Mouse (Mus musculus) thymus, postnatal 0 days (tissue): ENCODE measurements around the gene Ehd1. TPM values are rescaled to one million over a fixed set of nuclear protein-coding genes. Genes with fewer than 3 reads are reported as not detected.
"Not testable (repeated sequence)": the region's sequence is repeated elsewhere in the genome, so short reads cannot be mapped to it uniquely, and the experiment has no call there.

Source experiments
- DNase-seq: peaks from one replicate; pipeline ENCODE4 v3.0.0-alpha.2; 2015; ENCODE audit warnings: low spot score
- polyA plus RNA-seq: library from polyadenylated mRNA; unstranded; fragments of >200 nt; fragmentation: Nextera tagmentation; extraction: Ambion mirVana; gene quantifications from 2 replicates; pipeline ENCODE4 v1.2.1, GENCODE M21; 2015

Ehd1 gene
- polyA plus RNA-seq, 1 experiment from 2014 or later: 29.5 TPM

DNA sequence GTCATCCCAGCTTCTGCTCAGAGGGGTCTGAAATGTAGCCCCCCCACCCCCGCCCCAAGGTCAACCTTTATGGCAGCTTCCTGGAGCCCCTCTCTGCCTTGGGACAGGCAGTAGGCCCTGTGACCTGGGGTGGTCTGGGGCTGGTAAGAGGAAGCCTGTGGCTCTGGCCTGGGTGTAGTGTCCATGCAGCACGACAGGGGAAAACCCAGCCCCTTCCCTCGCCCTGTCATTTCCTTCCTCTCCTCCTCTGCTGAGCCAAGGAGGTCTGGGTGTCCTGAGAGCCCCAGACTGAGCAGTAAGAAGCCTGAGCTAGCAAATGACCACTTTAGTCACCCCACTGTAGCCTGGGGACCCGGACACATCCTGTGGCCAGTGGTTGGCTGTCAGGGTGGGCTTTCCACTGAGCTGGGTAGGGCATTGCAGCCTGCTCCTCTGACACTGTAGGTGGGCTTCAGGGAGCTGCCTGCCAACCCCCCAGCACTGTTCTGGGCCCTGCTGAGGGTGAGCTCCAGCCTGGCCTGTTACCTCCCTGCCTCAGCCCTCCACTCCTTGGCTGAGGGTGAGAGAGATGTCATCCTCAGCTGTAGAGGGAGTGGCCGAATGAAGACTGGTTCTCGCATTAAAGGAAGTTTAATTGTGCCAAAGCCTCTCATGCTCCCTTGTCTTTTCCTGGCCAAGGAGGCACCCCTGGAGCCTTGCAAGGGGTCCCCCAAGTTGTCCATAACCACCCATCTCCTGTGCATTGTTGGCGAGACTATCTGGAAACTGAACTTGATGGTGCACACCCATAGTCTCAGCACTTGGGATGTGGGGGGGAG, 23.1 kb downstream of the Ehd1 start:
- DNase-seq: no peak

GRCm38 (mm10) chr19:6300402-6300841, 23.9 kb downstream of the Ehd1 start:
- DNase-seq: no peak

- no peak for DNase-seq
Measured at GRCm38 (mm10) chr19:6302114-6302513, 25.6 kb downstream of the Ehd1 start.

- DNase-seq: peak; percentile 53
Measured at GRCm38 (mm10) chr19:6302522-6302921, 26.0 kb downstream of the Ehd1 start.

DNA sequence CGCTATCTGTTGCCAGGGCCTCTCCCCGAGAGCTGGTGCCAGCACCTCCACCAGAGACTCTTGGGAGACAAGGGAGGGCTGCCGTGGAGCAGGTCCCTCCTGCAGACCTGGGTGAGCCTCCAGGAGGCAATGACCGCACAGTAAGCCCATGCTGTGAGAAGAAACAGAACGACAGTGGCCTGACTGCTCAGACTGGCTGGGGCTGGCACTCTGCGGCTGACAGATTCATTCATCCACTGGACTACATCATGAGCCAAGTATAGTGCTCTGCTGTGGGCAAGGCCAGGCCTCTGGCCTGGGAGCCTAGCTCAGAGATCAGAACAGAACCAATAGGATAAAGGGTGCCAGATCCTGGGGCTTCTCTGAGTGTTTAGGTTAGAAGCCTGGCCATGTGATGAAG, 27.3 kb downstream of the Ehd1 start:
- no peak for DNase-seq

DNA sequence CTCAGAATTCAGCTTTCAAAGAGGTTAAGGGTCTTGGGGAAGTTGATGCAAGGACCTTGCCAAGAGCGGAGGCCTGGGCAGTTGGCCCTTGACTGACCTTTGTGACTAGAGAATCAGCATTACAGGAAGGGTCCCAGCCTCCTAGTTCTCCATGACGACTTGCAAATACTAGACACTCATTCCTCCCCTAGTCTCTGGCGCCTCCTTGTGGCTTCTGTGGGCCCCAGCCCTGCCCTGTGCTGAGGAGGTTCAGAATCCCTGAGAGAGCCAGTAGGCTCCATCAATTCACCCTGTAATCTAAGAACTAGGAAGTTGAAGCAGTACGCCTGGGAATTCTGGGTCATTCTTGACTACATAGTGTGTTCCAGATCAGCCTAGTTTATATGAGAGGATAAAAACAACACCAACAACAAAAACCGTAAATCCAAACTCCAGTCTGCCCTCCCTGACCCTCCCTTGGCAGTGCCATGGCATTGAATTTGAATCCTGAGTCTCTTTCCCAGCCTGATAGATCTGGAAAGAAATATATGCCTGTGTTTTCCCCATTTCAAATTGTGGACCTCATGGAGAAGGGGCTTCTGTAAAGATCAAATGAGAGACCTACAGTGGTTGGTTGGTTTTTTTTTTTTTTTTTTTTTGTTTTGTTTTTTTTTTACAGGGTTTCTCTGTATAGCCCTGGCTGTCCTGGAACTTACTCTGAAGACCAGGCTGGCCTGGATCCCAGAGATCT, 28.4 kb downstream of the Ehd1 start:
- DNase-seq: peak; percentile 89

DNA sequence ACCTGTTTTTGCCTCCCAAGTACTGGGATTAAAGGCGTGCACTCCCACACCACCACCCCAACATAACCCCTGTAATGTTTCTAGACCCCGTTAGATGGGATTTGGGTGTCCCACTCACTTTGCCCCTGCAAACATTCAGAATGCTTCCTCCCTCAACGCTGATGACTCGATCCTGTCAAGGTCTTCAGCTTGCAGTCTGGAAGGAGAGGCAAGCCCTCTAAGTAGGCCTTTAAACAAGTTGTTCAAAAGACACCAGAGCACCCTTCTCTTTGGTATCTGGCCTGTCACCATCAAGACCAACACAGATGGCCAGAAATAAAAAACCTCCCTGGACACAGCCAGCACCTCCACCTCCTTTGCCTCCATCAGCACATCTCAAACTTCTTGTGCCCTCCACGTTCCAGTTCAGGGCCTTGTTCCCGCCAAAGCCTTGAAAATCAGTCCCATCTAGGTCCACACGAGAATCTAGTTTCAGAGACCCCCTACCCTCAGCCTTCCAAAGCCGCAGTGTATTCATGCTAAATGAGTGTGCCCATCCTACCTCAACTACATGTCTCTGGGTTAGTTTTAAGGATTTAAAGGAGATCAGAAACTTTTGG, 29.1 kb downstream of the Ehd1 start:
- no peak for DNase-seq

- peak; percentile 86 for DNase-seq
Measured at GRCm38 (mm10) chr19:6306137-6306551, 29.6 kb downstream of the Ehd1 start, which contains the start of gene Cdc42bpg. Gene Cdc42bpg (plus strand): TSS chr19:6306456.

DNA sequence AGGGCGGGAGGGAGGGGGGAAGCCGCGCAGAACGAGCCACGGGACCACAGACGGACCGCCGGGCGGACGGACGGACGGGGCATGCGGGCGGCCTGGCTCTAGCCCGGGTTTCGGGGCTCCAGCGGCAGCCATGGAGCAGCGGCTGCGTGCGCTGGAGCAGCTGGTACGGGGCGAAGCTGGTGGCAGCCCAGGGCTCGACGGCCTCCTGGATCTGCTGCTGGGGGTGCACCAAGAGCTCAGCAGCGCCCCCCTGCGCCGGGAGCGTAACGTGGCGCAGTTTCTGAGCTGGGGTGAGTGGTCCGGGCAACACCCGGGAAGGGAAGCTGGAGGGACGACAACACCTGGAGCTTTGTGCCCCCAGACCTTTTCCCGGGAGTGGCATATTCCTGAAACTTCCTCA, 30.1 kb downstream of the Ehd1 start:
- DNase-seq: peak; percentile 89

GRCm38 (mm10) chr19:6307733-6308531, 31.4 kb downstream of the Ehd1 start:
- DNase-seq: no peak

DNA sequence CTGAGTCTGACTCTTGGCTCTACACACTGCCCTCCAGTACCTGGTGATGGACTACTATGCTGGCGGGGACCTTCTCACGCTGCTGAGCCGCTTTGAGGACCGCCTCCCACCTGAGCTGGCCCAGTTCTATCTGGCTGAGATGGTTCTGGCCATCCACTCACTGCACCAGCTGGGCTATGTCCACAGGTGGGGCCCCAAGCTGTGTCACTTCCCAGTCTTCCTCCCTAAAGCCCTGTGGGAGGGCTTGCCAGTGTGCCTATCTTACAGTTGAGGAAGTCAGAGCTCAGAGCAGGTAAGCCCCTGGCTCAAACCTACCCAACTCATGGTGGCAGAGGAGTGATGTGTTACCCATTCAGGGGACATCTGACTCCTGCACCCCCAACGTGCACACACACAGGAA, 33.7 kb downstream of the Ehd1 start:
- DNase-seq: no peak

- not testable (repeated sequence) for DNase-seq
Measured at GRCm38 (mm10) chr19:6311783-6312182, 35.3 kb downstream of the Ehd1 start.

GRCm38 (mm10) chr19:6313796-6314195, 37.3 kb downstream of the Ehd1 start:
- no peak for DNase-seq

DNA sequence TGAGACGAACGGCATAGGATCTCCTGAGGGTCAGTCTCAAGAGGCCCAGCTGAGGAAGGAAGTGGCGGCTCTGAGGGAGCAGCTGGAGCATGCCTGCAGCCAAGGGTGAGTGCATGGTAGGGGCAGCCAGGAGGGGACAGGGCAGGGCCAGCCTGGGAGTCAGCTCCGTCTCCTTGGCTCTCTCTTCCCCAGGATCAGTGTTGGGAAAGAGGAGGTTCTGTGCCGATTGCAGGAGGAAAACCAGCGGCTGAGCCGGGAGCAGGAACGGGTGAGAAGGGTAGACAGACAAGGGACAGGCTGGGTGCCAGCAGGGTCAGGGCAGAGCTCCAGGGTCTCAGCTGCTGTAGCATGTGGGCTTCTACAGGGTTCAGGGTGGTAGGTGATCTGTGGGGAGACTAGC, 38.0 kb downstream of the Ehd1 start:
- DNase-seq: no peak

DNA sequence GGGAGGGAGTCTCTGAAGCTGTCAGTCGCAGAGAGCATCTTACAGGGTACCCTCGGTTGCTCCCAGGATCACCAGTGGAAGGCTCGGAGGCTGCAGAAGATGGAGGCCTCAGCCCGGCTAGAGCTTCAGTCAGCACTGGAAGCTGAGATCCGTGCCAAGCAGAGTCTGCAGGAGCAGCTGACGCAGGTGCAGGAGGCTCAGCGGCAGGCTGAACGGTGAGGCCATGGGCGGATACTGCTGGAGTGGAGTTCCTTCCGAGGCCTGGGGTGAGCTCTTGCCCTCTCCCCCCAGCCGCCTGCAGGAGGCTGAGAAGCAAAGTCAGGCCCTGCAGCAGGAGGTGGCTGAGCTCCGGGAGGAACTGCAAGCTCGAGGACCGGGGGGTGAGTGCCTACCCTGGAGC, 39.0 kb downstream of the Ehd1 start:
- no peak for DNase-seq

DNA sequence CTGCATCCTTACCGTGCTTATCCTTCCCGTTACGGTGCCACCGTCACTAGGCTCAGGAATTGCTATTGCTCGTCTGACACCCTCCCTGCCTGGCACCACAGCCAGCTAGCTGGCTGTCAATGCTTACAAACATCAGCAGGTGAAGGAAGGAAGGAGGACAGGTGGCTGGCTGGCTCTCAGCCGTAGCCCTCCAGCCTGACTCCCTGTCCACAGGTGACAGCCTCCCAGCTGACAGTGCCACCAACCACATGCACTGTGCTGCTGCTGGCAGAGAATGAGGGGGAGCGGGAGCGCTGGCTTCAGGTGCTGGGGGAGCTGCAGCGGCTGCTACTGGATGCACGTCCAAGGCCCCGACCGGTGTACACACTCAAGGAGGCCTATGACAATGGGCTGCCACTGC, 41.6 kb downstream of the Ehd1 start:
- DNase-seq: no peak

DNA sequence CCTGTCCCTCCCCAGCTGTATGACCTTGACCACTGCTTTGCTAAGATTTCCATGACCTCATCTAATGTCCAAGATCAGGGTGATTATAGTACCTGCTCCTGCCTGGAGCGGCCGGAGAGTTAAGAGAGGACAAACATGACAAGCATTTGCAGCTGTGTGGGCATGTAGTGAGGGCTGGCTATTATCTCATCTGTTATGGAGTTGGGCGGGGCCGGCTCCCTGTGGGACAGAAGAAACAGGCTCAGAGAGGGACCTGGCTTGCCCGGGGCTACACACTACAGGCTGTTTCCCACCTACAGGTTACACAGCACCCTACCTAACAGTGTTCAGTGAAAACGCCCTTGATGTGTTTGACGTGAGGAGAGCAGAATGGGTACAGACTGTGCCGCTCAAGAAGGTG, 44.8 kb downstream of the Ehd1 start:
- DNase-seq: no peak

- no peak for DNase-seq
Measured at GRCm38 (mm10) chr19:6321786-6322621, 45.5 kb downstream of the Ehd1 start.

DNA sequence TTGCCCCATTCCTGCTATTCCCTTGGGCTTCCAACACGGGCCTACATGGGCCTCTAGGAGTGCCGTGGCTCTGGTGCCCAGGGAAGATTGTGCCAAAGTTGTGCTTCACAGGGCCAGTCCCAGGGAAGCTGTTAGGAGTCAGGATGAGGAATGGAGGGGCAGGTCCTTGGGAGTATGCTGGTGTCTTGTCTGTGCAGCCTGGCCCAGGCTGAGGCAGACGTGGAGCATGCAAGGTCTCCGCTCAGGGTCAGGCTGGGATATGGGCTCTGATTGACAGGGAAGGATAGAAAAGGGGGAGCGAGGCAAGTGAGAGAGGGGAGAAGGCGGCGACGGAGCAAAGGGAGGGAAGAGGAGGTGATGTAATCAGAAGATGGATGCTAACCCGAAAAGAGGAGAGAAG, 48.2 kb downstream of the Ehd1 start:
- no peak for DNase-seq

DNA sequence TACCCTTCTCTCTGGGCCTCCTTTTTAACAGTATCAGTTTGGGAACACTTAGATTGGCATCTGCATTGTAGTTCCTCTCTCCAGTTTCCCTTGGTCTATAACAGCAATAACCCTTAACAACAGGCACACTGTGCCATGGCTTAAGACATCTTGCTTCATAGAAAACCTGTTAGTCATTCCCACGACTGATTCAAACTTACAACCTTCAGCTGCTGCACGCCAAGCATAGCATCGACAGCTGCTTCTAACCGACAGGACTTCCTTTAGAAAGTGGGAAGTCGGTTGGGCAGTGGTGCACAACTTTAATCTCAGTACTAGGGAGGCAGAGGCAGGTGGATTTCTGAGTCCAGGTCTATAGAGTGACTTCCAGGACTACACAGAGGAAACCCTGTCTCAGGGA, 54.7 kb downstream of the Ehd1 start:
- peak; percentile 16 for DNase-seq
